Mouse (Mus musculus): ENCODE measurements around the gene Kantr.

The Kantr gene

GRCm38 (mm10) chrX:152279384-152279783 lies 47.9 kb downstream of the Kantr start:
- no peak for DNase-seq (ENCODE audit: low spot score)

- no peak for DNase-seq (ENCODE audit: low spot score)
Measured at GRCm38 (mm10) chrX:152271189-152271588, 56.1 kb downstream of the Kantr start.

Measured in ovary, postnatal 36 days (tissue).